Mouse (Mus musculus) kidney, postnatal 0 days (tissue): Measurements from ENCODE around the gene Ccdc86. TPM values are rescaled to one million over a fixed set of nuclear protein-coding genes. Genes with fewer than 3 reads are reported as not detected.

ENCODE experiments used
- ATAC-seq: fragments of 200-750 bp; cut with Nextera tagmentation; replicated peaks from 2 replicates; pipeline ENCODE4 v1.8.0; 2017; ENCODE audit warnings: low read depth, moderate number of reproducible peaks, moderate TSS enrichment, moderate library complexity; ENCODE audit not compliant: low FRiP score
- DNase-seq: peaks from one replicate; pipeline ENCODE4 v3.0.0-alpha.2; 2016; ENCODE audit warnings: low spot score
- H3K27ac ChIP-seq: fragments of 300-500 bp; sonication (generic); 2 replicates; pipeline ENCODE4 v1.5.1; 2014; ENCODE audit warnings: mild to moderate bottlenecking
- H3K27me3 ChIP-seq: fragments of 300-500 bp; sonication (generic); 2 replicates; pipeline ENCODE4 v1.6.1; 2014; ENCODE audit warnings: low read length, mixed read lengths; ENCODE audit not compliant: insufficient read depth
- H3K36me3 ChIP-seq: fragments of 300-500 bp; sonication (generic); 2 replicates; pipeline ENCODE4 v1.6.1; 2014; ENCODE audit warnings: low read length, mixed read lengths; ENCODE audit not compliant: insufficient read depth
- H3K4me1 ChIP-seq: fragments of 300-500 bp; sonication (generic); replicated peaks from 2 replicates; pipeline ENCODE4 v1.6.1; 2014; ENCODE audit warnings: antibody characterized with exemption, low read length, mixed read lengths; ENCODE audit not compliant: insufficient read depth
- H3K4me2 ChIP-seq: fragments of 300-500 bp; sonication (generic); 2 replicates; pipeline ENCODE4 v1.6.1; 2014; ENCODE audit warnings: mild to moderate bottlenecking, low read length, moderate library complexity, mixed read lengths
- H3K4me3 ChIP-seq: fragments of 300-500 bp; sonication (generic); replicated peaks from 2 replicates; pipeline ENCODE4 v1.5.1; 2014; ENCODE audit warnings: low read depth, low read length
- H3K9ac ChIP-seq: fragments of 300-500 bp; sonication (generic); 2 replicates; pipeline ENCODE4 v1.6.1; 2014; ENCODE audit warnings: low read depth, low read length
- H3K9me3 ChIP-seq: fragments of 300-500 bp; sonication (generic); replicated peaks from 2 replicates; pipeline ENCODE4 v1.6.1; 2016; ENCODE audit warnings: low read length, inconsistent platforms, mixed read lengths
- CTCF ChIP-seq: IDR thresholded peaks from 2 replicates; pipeline ENCODE4 v1.5.1; 2016; ENCODE audit warnings: antibody characterized with exemption, low read depth, mild to moderate bottlenecking, moderate library complexity
- WGBS: fragments of 180-500 bp; shearing (Covaris S2); extraction: QIAGEN DNeasy Blood & Tissue Kit; methylation state at CpG from one replicate; pipeline ENCODE4 v1.1.7; 2014; 5-methylcytosine and 5-hydroxymethylcytosine counted together
- polyA plus RNA-seq: library from polyadenylated mRNA; unstranded; fragments of >200 nt; fragmentation: Nextera tagmentation; extraction: Ambion mirVana; gene quantifications from 2 replicates; pipeline ENCODE4 v1.2.1, GENCODE M21; 2015

Gene Ccdc86
- polyA plus RNA-seq, 1 experiment from 2014 or later, result 22.9 TPM

GRCm38 (mm10) chr19:10983146-10983545 is 34.1 kb upstream of the Ccdc86 start:
- WGBS, result 19% methylated on average over 14 of the region's 14 CpGs
- Histone ChIP-seq H3K36me3 (no peaks in the 10 kb centered on the region), H3K27ac (no peak overlapping the region), H3K9ac (no peak overlapping the region), H3K9me3 (no peaks in the 10 kb centered on the region), H3K4me2 (peak overlapping the region; percentile 36), H3K27me3 (no peaks in the 10 kb centered on the region), H3K4me1 (no peaks in the 10 kb centered on the region), H3K4me3 (no peak overlapping the region)
- DNase-seq (peak; percentile 39), ATAC-seq (no peak)
- TF ChIP-seq CTCF, result peak; percentile 73

- H3K27me3 ChIP-seq, result no peaks in the 10 kb centered on the region
- WGBS, result 88% methylated on average over 5 of the region's 5 CpGs
- no peak overlapping the region for H3K4me2 ChIP-seq
- no peak overlapping the region for H3K4me3 ChIP-seq
- no peak overlapping the region for H3K9ac ChIP-seq
- DNase-seq (no peak), ATAC-seq (no peak)
- TF ChIP-seq CTCF, result no peak
- H3K9me3 ChIP-seq, result no peaks in the 10 kb centered on the region
- no peak overlapping the region for H3K27ac ChIP-seq
- no peaks in the 10 kb centered on the region for H3K4me1 ChIP-seq
- H3K36me3 ChIP-seq, result no peaks in the 10 kb centered on the region
These were observed 31.1 kb upstream of the Ccdc86 start for GRCm38 (mm10) chr19:10980210-10980609.

- Histone ChIP-seq H3K36me3 (no peaks in the 10 kb centered on the region), H3K4me3 (no peak overlapping the region), H3K4me2 (peak overlapping the region; percentile 37), H3K27me3 (no peaks in the 10 kb centered on the region), H3K9me3 (no peaks in the 10 kb centered on the region), H3K27ac (no peak overlapping the region), H3K9ac (no peak overlapping the region), H3K4me1 (no peaks in the 10 kb centered on the region)
- TF ChIP-seq CTCF, result peak; percentile 82
- ATAC-seq, result peak; percentile 31; the same call in 1 of the 2 replicates
- DNase-seq, result peak; percentile 82
- WGBS, result 13% methylated on average over 18 of the region's 18 CpGs
These were observed 30.4 kb upstream of the Ccdc86 start for GRCm38 (mm10) chr19:10979184-10980168.

- H3K4me3 ChIP-seq, result no peak overlapping the region
- DNase-seq (peak; percentile 58), ATAC-seq (no peak)
- 45% methylated on average over 4 of the region's 4 CpGs for WGBS
- no peaks in the 10 kb centered on the region for H3K27me3 ChIP-seq
- H3K36me3 ChIP-seq, result no peaks in the 10 kb centered on the region
- H3K9ac ChIP-seq, result no peak overlapping the region
- H3K4me2 ChIP-seq, result no peak overlapping the region
- peak; percentile 58 for TF ChIP-seq CTCF
- H3K4me1 ChIP-seq, result peaks cover 7% of the 10 kb centered on the region; the same call in 1 of the 2 replicates
- no peaks in the 10 kb centered on the region for H3K9me3 ChIP-seq
- no peak overlapping the region for H3K27ac ChIP-seq
These were observed 27.3 kb upstream of the Ccdc86 start for GRCm38 (mm10) chr19:10976318-10976717.

- WGBS, result 81% methylated on average over 2 of the region's 2 CpGs
- H3K27me3 ChIP-seq, result no peaks in the 10 kb centered on the region
- no peak overlapping the region for H3K4me2 ChIP-seq
- ATAC-seq (no peak), DNase-seq (no peak)
- H3K9ac ChIP-seq, result no peak overlapping the region
- no peaks in the 10 kb centered on the region for H3K36me3 ChIP-seq
- H3K9me3 ChIP-seq, result no peaks in the 10 kb centered on the region
- H3K4me1 ChIP-seq, result peaks cover 7% of the 10 kb centered on the region; the same call in 1 of the 2 replicates
- no peak overlapping the region for H3K4me3 ChIP-seq
- TF ChIP-seq CTCF, result no peak
- H3K27ac ChIP-seq, result no peak overlapping the region
These were observed 26.1 kb upstream of the Ccdc86 start for GRCm38 (mm10) chr19:10975187-10975586.

GRCm38 (mm10) chr19:10974238-10974865 is 25.3 kb upstream of the Ccdc86 start, which contains the start of gene Ms4a10:
Gene Ms4a10 (minus strand): TSS chr19:10974670.
- Histone ChIP-seq H3K9ac (no peak within 1 kb of the TSS), H3K36me3 (no peaks in the 10 kb centered on the region), H3K27me3 (no peaks in the 10 kb centered on the region), H3K4me3 (no peak within 1 kb of the TSS), H3K4me2 (no peak within 1 kb of the TSS), H3K4me1 (peaks cover 7% of the 10 kb centered on the region; the same call in 1 of the 2 replicates), H3K27ac (peak within 1 kb of the TSS; percentile 54; the same call in 1 of the 2 replicates), H3K9me3 (no peaks in the 10 kb centered on the region)
- DNase-seq, result peak; percentile 75
- peak; percentile 45; the same call in 1 of the 2 replicates for ATAC-seq
- WGBS, result 17% methylated on average over 4 of the region's 4 CpGs
- no peak for TF ChIP-seq CTCF
